16 mouse cellular contexts compared by ENCODE assay signal in the genomic region with DNA sequence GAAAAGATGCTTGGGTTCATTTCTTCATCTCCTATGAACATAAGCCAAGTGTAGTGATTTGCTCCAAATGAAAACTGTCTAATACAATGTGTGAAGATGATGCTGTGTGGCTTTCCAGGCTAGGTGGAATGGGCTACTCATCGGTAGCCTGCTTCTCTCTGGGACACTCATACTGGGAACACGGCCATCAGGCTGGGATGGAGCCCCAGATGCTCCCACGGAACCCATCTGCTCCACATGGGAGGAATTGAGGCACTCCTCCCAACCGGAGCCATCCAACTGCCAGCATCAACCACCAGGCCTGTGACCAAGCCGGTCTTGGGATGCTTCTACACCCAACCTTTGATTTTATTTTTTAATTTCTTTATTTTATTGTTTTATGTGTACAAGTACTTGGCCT.
DNase-seq lines count a peak whose midpoint lies in the region; ATAC-seq and TF ChIP-seq lines count a peak whose summit lies in the region.
"Had no signal": no experiment of that assay in that cellular context is flagged by ENCODE, and none has a peak within 500 bp of the region (broad histone marks: within the 10 kb centered on the region; RNA-seq: fewer than 3 reads in every experiment).

No protein-coding gene starts in this region.

- no peaks in the 10 kb centered on the region for H3K36me3 ChIP-seq in forebrain, embryonic 11.5 days (ENCODE audit: control insufficient read depth, insufficient read depth, low read length)
- H3K36me3 ChIP-seq in forebrain, embryonic 10.5 days (replicated peaks) = no peaks in the 10 kb centered on the region
- no peaks in the 10 kb centered on the region for H3K36me3 ChIP-seq in midbrain, postnatal 0 days (ENCODE audit: insufficient read depth, low read length)
- H3K36me3 ChIP-seq in midbrain, embryonic 13.5 days = no peaks in the 10 kb centered on the region
- H3K36me3 ChIP-seq in embryonic facial prominence, embryonic 10.5 days (replicated peaks) = no peaks in the 10 kb centered on the region
- H3K36me3 ChIP-seq: embryonic facial prominence, embryonic 15.5 days; forebrain, embryonic 15.5 days; limb, embryonic 13.5 days had no signal

- no peaks in the 10 kb centered on the region for H3K9me3 ChIP-seq in forebrain, embryonic 11.5 days (ENCODE audit: control insufficient read depth, low read length)
- no peaks in the 10 kb centered on the region for H3K9me3 ChIP-seq in forebrain, embryonic 10.5 days
- H3K9me3 ChIP-seq in midbrain, postnatal 0 days (ENCODE audit: low read length) = no peaks in the 10 kb centered on the region
- H3K9me3 ChIP-seq in midbrain, embryonic 13.5 days = no peaks in the 10 kb centered on the region
- H3K9me3 ChIP-seq in embryonic facial prominence, embryonic 10.5 days = no peaks in the 10 kb centered on the region
- H3K9me3 ChIP-seq: embryonic facial prominence, embryonic 15.5 days; forebrain, embryonic 15.5 days; limb, embryonic 13.5 days had no signal

- no peaks in the 10 kb centered on the region for H3K27me3 ChIP-seq in forebrain, embryonic 11.5 days (ENCODE audit: control insufficient read depth, insufficient read depth, low read length)
- H3K27me3 ChIP-seq in forebrain, embryonic 10.5 days (ENCODE audit: poor library complexity, severe bottlenecking) = peaks cover 14% of the 10 kb centered on the region; the same call in 1 of the 2 replicates
- no peaks in the 10 kb centered on the region for H3K27me3 ChIP-seq in midbrain, postnatal 0 days (ENCODE audit: insufficient read depth, low read length)
- no peaks in the 10 kb centered on the region for H3K27me3 ChIP-seq in midbrain, embryonic 13.5 days
- no peaks in the 10 kb centered on the region for H3K27me3 ChIP-seq in embryonic facial prominence, embryonic 10.5 days (replicated peaks; ENCODE audit: low read depth, poor library complexity, severe bottlenecking)
- H3K27me3 ChIP-seq: embryonic facial prominence, embryonic 15.5 days; forebrain, embryonic 15.5 days; limb, embryonic 13.5 days had no signal

- H3K9ac ChIP-seq in forebrain, embryonic 11.5 days (ENCODE audit: low read length) = no peak overlapping the region
- no peak overlapping the region for H3K9ac ChIP-seq in midbrain, postnatal 0 days (replicated peaks; ENCODE audit: low read length, poor library complexity, severe bottlenecking)
- H3K9ac ChIP-seq in midbrain, embryonic 13.5 days (replicated peaks) = no peak overlapping the region
- H3K9ac ChIP-seq: embryonic facial prominence, embryonic 15.5 days; forebrain, embryonic 15.5 days; limb, embryonic 13.5 days had no signal

- no peak overlapping the region for H3K4me2 ChIP-seq in forebrain, embryonic 11.5 days (ENCODE audit: low read depth, low read length, severe bottlenecking)
- H3K4me2 ChIP-seq in midbrain, postnatal 0 days (ENCODE audit: low read depth, low read length, poor library complexity, severe bottlenecking) = no peak overlapping the region
- no peak overlapping the region for H3K4me2 ChIP-seq in midbrain, embryonic 13.5 days (replicated peaks)
- H3K4me2 ChIP-seq: embryonic facial prominence, embryonic 15.5 days; forebrain, embryonic 15.5 days; limb, embryonic 13.5 days had no signal

- DNase-seq in forebrain, embryonic 11.5 days (ENCODE audit: low spot score) = peak; percentile 39
- no peak for DNase-seq in forebrain, embryonic 10.5 days (ENCODE audit: extremely low spot score, low spot score)
- DNase-seq in midbrain, postnatal 0 days (ENCODE audit: low spot score) = peak; percentile 47
- DNase-seq in cerebellum, postnatal 14 days = peak; percentile 69 to 76
- peak; percentile 70 to 87 for DNase-seq in layer of hippocampus, postnatal 14 days (ENCODE audit: low spot score in 2 of 2)
- DNase-seq in embryo, embryonic 10 days (ENCODE audit: low spot score) = no peak
- DNase-seq in embryonic facial prominence, embryonic 10.5 days (ENCODE audit: low spot score) = no peak
- DNase-seq: gastrocnemius, postnatal 14 days; kidney, adult 2 months; kidney, postnatal 36 days; lung, postnatal 14 days had no signal

- H3K4me1 ChIP-seq in forebrain, embryonic 11.5 days (replicated peaks; ENCODE audit: control insufficient read depth, insufficient read depth, low read length) = peaks cover 5% of the 10 kb centered on the region; the same call in 1 of the 2 replicates
- peaks cover 35% of the 10 kb centered on the region for H3K4me1 ChIP-seq in forebrain, embryonic 10.5 days
- no peaks in the 10 kb centered on the region for H3K4me1 ChIP-seq in midbrain, postnatal 0 days (ENCODE audit: insufficient read depth, low read length)
- peaks cover 22% of the 10 kb centered on the region for H3K4me1 ChIP-seq in midbrain, embryonic 13.5 days (replicated peaks)
- H3K4me1 ChIP-seq in embryonic facial prominence, embryonic 10.5 days = peaks cover 24% of the 10 kb centered on the region
- H3K4me1 ChIP-seq: limb, embryonic 13.5 days had no signal

- no peak for ATAC-seq in forebrain, embryonic 11.5 days (replicated peaks; ENCODE audit: low FRiP score)
- no peak for ATAC-seq in midbrain, postnatal 0 days (ENCODE audit: low FRiP score)
- no peak for ATAC-seq in midbrain, embryonic 13.5 days
- ATAC-seq: forebrain, embryonic 15.5 days; hindbrain, embryonic 16.5 days had no signal

- 88% methylated on average over 5 of the region's 5 CpGs for WGBS in forebrain, embryonic 11.5 days
- 93% methylated on average over 5 of the region's 5 CpGs for WGBS in forebrain, embryonic 10.5 days
- WGBS in midbrain, postnatal 0 days = 87% methylated on average over 5 of the region's 5 CpGs
- WGBS in midbrain, embryonic 13.5 days = 94% methylated on average over 5 of the region's 5 CpGs
- WGBS in embryonic facial prominence, embryonic 10.5 days = 89% methylated on average over 5 of the region's 5 CpGs

- no peak overlapping the region for H3K27ac ChIP-seq in forebrain, embryonic 11.5 days (ENCODE audit: low read depth, low read length)
- H3K27ac ChIP-seq in forebrain, embryonic 10.5 days = no peak overlapping the region
- no peak overlapping the region for H3K27ac ChIP-seq in midbrain, postnatal 0 days (ENCODE audit: low read depth, low read length)
- H3K27ac ChIP-seq in midbrain, embryonic 13.5 days = no peak overlapping the region
- no peak overlapping the region for H3K27ac ChIP-seq in embryonic facial prominence, embryonic 10.5 days (replicated peaks)
- H3K27ac ChIP-seq: embryonic facial prominence, embryonic 15.5 days; forebrain, embryonic 15.5 days; limb, embryonic 13.5 days had no signal

- H3K4me3 ChIP-seq in forebrain, embryonic 11.5 days (ENCODE audit: low read depth, low read length) = no peak overlapping the region
- no peak overlapping the region for H3K4me3 ChIP-seq in forebrain, embryonic 10.5 days
- no peak overlapping the region for H3K4me3 ChIP-seq in midbrain, postnatal 0 days (ENCODE audit: low read depth, low read length)
- H3K4me3 ChIP-seq in midbrain, embryonic 13.5 days (replicated peaks) = no peak overlapping the region
- no peak overlapping the region for H3K4me3 ChIP-seq in embryonic facial prominence, embryonic 10.5 days
- H3K4me3 ChIP-seq: embryonic facial prominence, embryonic 15.5 days; forebrain, embryonic 15.5 days; limb, embryonic 13.5 days had no signal

- no peak for TF ChIP-seq CTCF in midbrain, postnatal 0 days (IDR thresholded peaks at IDR 0.05)

Comparison
In these comparisons a context has a peak if more than half of its experiments do, and no peak if none do; other contexts are left out.
1. DNase-seq: peak in forebrain, embryonic 11.5 days (single experiment), midbrain, postnatal 0 days (single experiment), cerebellum, postnatal 14 days (2 of 2) and layer of hippocampus, postnatal 14 days (2 of 2); none in forebrain, embryonic 10.5 days (single experiment), embryo, embryonic 10 days (single experiment) and embryonic facial prominence, embryonic 10.5 days (single experiment).